Mouse (Mus musculus) liver, adult 2 months (tissue): ENCODE results near the gene Fank1. TPM values are rescaled to one million over a fixed set of nuclear protein-coding genes. Genes with fewer than 3 reads are reported as not detected.

ENCODE experiments used
- DNase-seq: peaks from one replicate; pipeline ENCODE4 v3.0.0-alpha.2; 2011; ENCODE audit warnings: low read depth, low spot score; ENCODE audit errors: extremely low read depth
- H3K27ac ChIP-seq: fragments of 200-500 bp; replicated peaks from 2 replicates; pipeline ENCODE4 v1.5.1; 2012; ENCODE audit warnings: low read depth, mild to moderate bottlenecking, control low read depth, inconsistent platforms, low read length; ENCODE audit not compliant: insufficient read depth
- H3K27me3 ChIP-seq: fragments of 200-500 bp; 2 replicates; pipeline ENCODE4 v1.6.1; 2012; ENCODE audit warnings: mild to moderate bottlenecking, moderate library complexity, low read length, inconsistent platforms; ENCODE audit not compliant: control insufficient read depth, insufficient read depth
- H3K36me3 ChIP-seq: fragments of 200-500 bp; 2 replicates; pipeline ENCODE4 v1.6.1; 2012; ENCODE audit warnings: low read length, inconsistent platforms; ENCODE audit not compliant: control insufficient read depth, insufficient read depth
- H3K4me1 ChIP-seq: fragments of 200-500 bp; 2 replicates; pipeline ENCODE4 v1.6.1; 2011; ENCODE audit warnings: low read length; ENCODE audit not compliant: control insufficient read depth, insufficient read depth
- H3K4me3 ChIP-seq: fragments of 200-500 bp; 2 replicates; pipeline ENCODE4 v1.5.1; 2011; ENCODE audit warnings: low read depth, mild to moderate bottlenecking, control low read depth, low read length, moderate library complexity; ENCODE audit not compliant: insufficient read depth
- H3K79me2 ChIP-seq: fragments of 200-500 bp; 2 replicates; pipeline ENCODE4 v1.6.1; 2012; ENCODE audit warnings: inconsistent platforms, mild to moderate bottlenecking, low read length, moderate library complexity; ENCODE audit not compliant: control insufficient read depth, insufficient read depth
- H3K9ac ChIP-seq: fragments of 200-500 bp; 2 replicates; pipeline ENCODE4 v1.6.1; 2012; ENCODE audit warnings: low read depth, mild to moderate bottlenecking, control low read depth, inconsistent platforms, low read length
- CTCF ChIP-seq: fragments of 200-500 bp; IDR thresholded peaks from 2 replicates; pipeline ENCODE4 v1.5.1; 2011; ENCODE audit warnings: low read depth, low read length, control low read depth
- POLR2A ChIP-seq: fragments of 200-500 bp; IDR thresholded peaks from 2 replicates; pipeline ENCODE4 v1.6.1; 2011; ENCODE audit warnings: low read length, control low read depth; ENCODE audit not compliant: insufficient read depth; ENCODE audit errors: extremely low read depth
- WGBS: fragments of 180-500 bp; shearing (Covaris S2); methylation state at CpG from one replicate; pipeline ENCODE4 v1.1.7; 2018; 5-methylcytosine and 5-hydroxymethylcytosine counted together
- polyA plus RNA-seq: library from polyadenylated mRNA; depleted of rRNA; stranded (reverse); fragments of >200 nt; gene quantifications from 2 replicates; pipeline ENCODE4 v1.2.3, GENCODE M21; 2012
- total RNA-seq: library from RNA; depleted of rRNA; stranded (reverse); fragments of >200 nt; gene quantifications from 2 replicates; pipeline ENCODE4 v1.2.3, GENCODE M21; 2014

The Fank1 gene
- total and polyA plus RNA-seq, 2 experiments: not detected

DNA sequence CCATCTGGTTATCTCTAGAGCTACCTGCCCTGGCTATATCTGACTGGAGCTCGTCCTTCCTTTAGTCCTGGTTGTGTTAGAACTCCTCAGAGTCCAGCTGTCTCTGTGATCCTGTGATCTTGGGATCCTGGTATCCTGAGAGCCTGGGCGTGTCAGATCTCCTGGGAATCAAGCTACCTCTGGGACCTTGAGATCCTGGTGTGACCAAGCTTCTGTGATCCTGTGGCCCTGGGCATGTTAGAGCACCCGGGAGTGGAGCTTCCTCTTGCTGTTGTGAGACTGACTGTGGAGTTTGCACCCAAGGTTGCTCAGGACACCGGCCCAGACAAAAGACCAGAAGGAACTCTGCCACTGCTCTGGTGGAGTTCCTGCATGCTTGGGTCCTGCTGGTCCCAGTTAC lies 122.7 kb downstream of the Fank1 start:
- H3K27me3 ChIP-seq: 0 out of 2 replicates have a peak, but pooled peaks cover 3% of the 10 kb centered on the region
- WGBS: 84% methylated on average over 4 of the region's 4 CpGs
- TF ChIP-seq POLR2A: no peak
- no peak for TF ChIP-seq CTCF
- DNase-seq: no peak
- H3K36me3 ChIP-seq: no peaks in the 10 kb centered on the region
- H3K9ac ChIP-seq: no peak overlapping the region
- no peak overlapping the region for H3K4me3 ChIP-seq
- no peak overlapping the region for H3K27ac ChIP-seq
- no peaks in the 10 kb centered on the region for H3K4me1 ChIP-seq
- H3K79me2 ChIP-seq: no peaks in the 10 kb centered on the region

DNA sequence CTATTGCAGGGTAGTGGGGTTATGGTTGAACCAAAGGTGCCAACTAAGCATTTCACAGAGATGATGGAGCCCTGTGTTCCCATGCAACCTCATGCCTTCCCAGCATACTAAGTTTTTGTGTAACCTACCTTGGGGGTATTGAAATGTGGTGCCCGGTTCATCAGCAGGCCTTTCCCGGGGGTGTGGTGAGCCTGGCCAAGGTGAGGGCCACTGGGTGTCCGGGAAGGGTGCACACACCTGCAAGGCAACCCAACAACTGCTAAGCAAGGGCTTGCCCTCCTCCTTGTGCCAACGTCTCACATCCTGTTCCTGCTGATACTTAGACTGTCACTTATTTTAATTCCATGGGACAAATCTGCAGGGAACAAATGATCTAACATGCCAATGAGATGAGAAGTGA lies 132.3 kb downstream of the Fank1 start:
- TF ChIP-seq POLR2A (no peak), CTCF (no peak)
- 88% methylated on average over 4 of the region's 4 CpGs for WGBS
- H3K27me3 ChIP-seq: no peaks in the 10 kb centered on the region
- DNase-seq: no peak
- H3K9ac ChIP-seq: no peak overlapping the region
- H3K4me3 ChIP-seq: no peak overlapping the region
- no peak overlapping the region for H3K27ac ChIP-seq
- H3K4me1 ChIP-seq: no peaks in the 10 kb centered on the region
- H3K79me2 ChIP-seq: no peaks in the 10 kb centered on the region
- no peaks in the 10 kb centered on the region for H3K36me3 ChIP-seq

DNA sequence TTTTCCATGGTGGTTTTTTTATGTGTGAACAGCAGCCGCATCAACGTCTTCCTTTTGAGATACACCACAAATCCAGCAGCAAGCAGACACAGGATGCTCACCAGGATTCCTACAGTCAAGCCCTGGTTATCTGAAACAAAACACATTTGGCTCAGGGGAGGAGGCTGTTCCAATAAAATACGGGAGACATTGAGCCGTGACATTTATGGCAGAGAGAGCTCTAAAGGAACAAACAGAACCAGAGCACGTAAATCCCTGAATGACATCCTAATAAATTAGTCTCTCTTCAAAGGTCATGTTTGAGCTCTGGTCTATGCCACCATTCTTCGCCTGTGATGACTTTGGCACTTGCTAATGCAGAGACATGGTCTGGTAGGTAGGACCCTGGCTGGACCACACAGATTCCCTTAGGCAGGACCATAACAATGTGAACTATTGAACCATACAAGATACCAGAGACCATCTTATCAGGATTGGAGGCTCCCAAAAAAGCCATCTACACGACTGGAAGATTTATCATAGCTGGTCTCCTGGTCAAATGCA lies 133.2 kb downstream of the Fank1 start:
- DNase-seq: no peak
- 85% methylated on average over 7 of the region's 7 CpGs for WGBS
- Histone ChIP-seq H3K79me2 (no peaks in the 10 kb centered on the region), H3K4me3 (no peak overlapping the region), H3K36me3 (no peaks in the 10 kb centered on the region), H3K27ac (no peak overlapping the region), H3K9ac (no peak overlapping the region), H3K27me3 (no peaks in the 10 kb centered on the region), H3K4me1 (no peaks in the 10 kb centered on the region)
- TF ChIP-seq POLR2A (no peak), CTCF (no peak)

DNA sequence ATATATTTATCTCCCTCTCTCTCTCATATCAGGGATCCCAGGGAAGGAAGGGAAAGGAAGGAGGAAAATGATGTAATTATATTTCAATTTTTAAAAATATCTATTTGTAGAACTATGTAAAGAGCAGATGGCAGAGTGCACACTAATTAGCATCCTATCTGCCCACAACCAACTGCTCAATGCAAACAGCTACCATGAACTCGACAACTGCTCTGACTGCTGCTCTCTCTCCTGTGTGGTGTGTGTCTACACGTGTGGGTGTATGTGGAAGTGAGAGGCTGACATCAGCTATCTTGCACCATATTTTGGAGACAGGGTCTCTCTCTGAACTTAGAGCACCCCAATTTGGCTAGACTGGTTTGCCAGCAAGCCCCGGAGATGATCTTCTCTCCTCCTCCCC lies 135.2 kb downstream of the Fank1 start:
- WGBS: 77% methylated on average over 3 of the region's 3 CpGs
- no peak for DNase-seq
- H3K27me3 ChIP-seq: no peaks in the 10 kb centered on the region
- H3K27ac ChIP-seq: no peak overlapping the region
- TF ChIP-seq CTCF: no peak
- TF ChIP-seq POLR2A: no peak
- H3K4me3 ChIP-seq: no peak overlapping the region
- no peaks in the 10 kb centered on the region for H3K79me2 ChIP-seq
- H3K36me3 ChIP-seq: no peaks in the 10 kb centered on the region
- no peak overlapping the region for H3K9ac ChIP-seq
- H3K4me1 ChIP-seq: no peaks in the 10 kb centered on the region

DNA sequence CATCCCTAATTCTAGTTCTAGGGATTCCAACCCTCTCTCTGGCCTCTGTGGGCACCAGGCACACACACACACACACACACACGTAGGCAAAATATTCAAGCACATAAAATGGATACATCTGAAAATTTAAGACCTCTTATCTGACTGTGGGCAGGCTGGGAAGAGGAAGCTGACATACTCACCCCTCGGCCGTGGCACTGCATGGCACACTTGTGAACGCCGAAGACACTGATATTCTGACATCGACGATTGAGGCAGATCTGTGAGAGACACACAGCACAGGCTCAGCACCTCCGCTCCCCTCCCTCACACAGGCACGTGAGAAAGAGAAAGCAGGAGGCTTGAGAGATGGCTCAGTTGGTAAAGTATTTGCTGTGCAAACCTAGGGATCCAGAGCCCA lies 139.6 kb downstream of the Fank1 start:
- no peaks in the 10 kb centered on the region for H3K4me1 ChIP-seq
- H3K9ac ChIP-seq: no peak overlapping the region
- H3K4me3 ChIP-seq: no peak overlapping the region
- TF ChIP-seq POLR2A (no peak), CTCF (no peak)
- no peak overlapping the region for H3K27ac ChIP-seq
- no peaks in the 10 kb centered on the region for H3K79me2 ChIP-seq
- DNase-seq: no peak
- WGBS: 61% methylated on average over 9 of the region's 9 CpGs
- H3K27me3 ChIP-seq: no peaks in the 10 kb centered on the region
- no peaks in the 10 kb centered on the region for H3K36me3 ChIP-seq

DNA sequence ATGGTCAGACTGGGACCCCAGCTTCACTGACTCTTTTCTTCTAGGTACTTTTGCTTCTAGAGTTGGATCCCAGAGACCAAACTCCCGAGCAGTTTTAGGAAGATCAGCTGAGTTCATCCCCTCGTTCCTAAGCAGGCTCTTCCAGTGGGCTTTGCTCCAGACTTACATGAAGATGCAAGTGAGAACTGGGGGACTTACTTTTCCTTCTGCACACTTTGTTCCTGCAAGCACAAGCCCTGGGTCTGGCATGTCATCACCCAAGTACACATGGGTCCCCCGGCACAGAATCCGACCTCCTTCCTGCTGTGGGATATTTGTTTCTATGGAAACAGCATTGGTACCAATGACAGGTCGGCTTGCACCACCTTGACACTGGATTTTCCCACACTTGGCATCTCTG lies 142.6 kb downstream of the Fank1 start:
- H3K4me3 ChIP-seq: no peak overlapping the region
- no peaks in the 10 kb centered on the region for H3K36me3 ChIP-seq
- TF ChIP-seq CTCF (no peak), POLR2A (no peak)
- H3K79me2 ChIP-seq: no peaks in the 10 kb centered on the region
- H3K27ac ChIP-seq: no peak overlapping the region
- WGBS: 67% methylated on average over 5 of the region's 5 CpGs
- DNase-seq: no peak
- no peaks in the 10 kb centered on the region for H3K4me1 ChIP-seq
- no peaks in the 10 kb centered on the region for H3K27me3 ChIP-seq
- H3K9ac ChIP-seq: no peak overlapping the region
